In genomic region chr17:48936445-48937141, GRCm38 (mm10) we compare ENCODE assay signal across 10 mouse cellular contexts. TPM values are rescaled to one million over a fixed set of nuclear protein-coding genes. Genes with fewer than 3 reads are reported as not detected.
DNase-seq lines count a peak whose midpoint lies in the region; ATAC-seq and TF ChIP-seq lines count a peak whose summit lies in the region.
"Had no signal": no experiment of that assay in that cellular context is flagged by ENCODE, and none has a peak within 500 bp of the region (broad histone marks: within the 10 kb centered on the region; RNA-seq: fewer than 3 reads in every experiment).

No protein-coding gene starts in this region.

- H3K36me3 ChIP-seq in liver, postnatal 0 days (replicated peaks; ENCODE audit: insufficient read depth, low read length), result no peaks in the 10 kb centered on the region
- H3K36me3 ChIP-seq in intestine, embryonic 15.5 days, result no peaks in the 10 kb centered on the region
- H3K36me3 ChIP-seq: embryonic facial prominence, embryonic 15.5 days; liver, embryonic 15.5 days had no signal

- WGBS in liver, postnatal 0 days (ENCODE audit: insufficient replicate concordance), result 43% methylated on average over 5 of the region's 5 CpGs
- WGBS in intestine, embryonic 15.5 days, result 52% methylated on average over 5 of the region's 5 CpGs

- H3K27ac ChIP-seq in liver, postnatal 0 days (ENCODE audit: low read depth), result no peak overlapping the region
- no peak overlapping the region for H3K27ac ChIP-seq in intestine, embryonic 15.5 days
- H3K27ac ChIP-seq: embryonic facial prominence, embryonic 15.5 days; liver, embryonic 15.5 days had no signal

- intact Hi-C loops in heart, postnatal 36 days (cut with DNase I), result no loop called here

- H3K4me1 ChIP-seq in liver, postnatal 0 days (ENCODE audit: insufficient read depth), result no peaks in the 10 kb centered on the region
- peaks cover 4% of the 10 kb centered on the region; the same call in 1 of the 2 replicates for H3K4me1 ChIP-seq in intestine, embryonic 15.5 days (replicated peaks)
- H3K4me1 ChIP-seq: liver, embryonic 15.5 days had no signal

- H3K9ac ChIP-seq in liver, postnatal 0 days (replicated peaks), result no peak overlapping the region
- no peak overlapping the region for H3K9ac ChIP-seq in intestine, embryonic 15.5 days
- H3K9ac ChIP-seq: embryonic facial prominence, embryonic 15.5 days; liver, embryonic 15.5 days had no signal

- no peak for TF ChIP-seq EP300 in liver, postnatal 0 days (IDR thresholded peaks at IDR 0.05; ENCODE audit: low read depth)

- no peak overlapping the region for H3K4me3 ChIP-seq in liver, postnatal 0 days (ENCODE audit: low read depth, low read length)
- no peak overlapping the region for H3K4me3 ChIP-seq in intestine, embryonic 15.5 days (replicated peaks)
- H3K4me3 ChIP-seq: embryonic facial prominence, embryonic 15.5 days; liver, embryonic 15.5 days had no signal

- no peak overlapping the region for H3K4me2 ChIP-seq in liver, postnatal 0 days (ENCODE audit: low read depth, low read length)
- no peak overlapping the region for H3K4me2 ChIP-seq in intestine, embryonic 15.5 days (replicated peaks)
- H3K4me2 ChIP-seq: embryonic facial prominence, embryonic 15.5 days; liver, embryonic 15.5 days had no signal

- peak; percentile 32 for DNase-seq in heart, postnatal 4 days
- DNase-seq in heart, postnatal 36 days, result no peak
- DNase-seq in liver, postnatal 0 days, result no peak
- DNase-seq in liver, result no peak
- DNase-seq in R1 (ENCODE audit: low read depth, low spot score), result peak; percentile 74
- no peak for DNase-seq in c-Kit-positive CD71-positive TER-119-positive erythroid progenitor cells, embryonic 14.5 days (ENCODE audit: low spot score)
- DNase-seq in thymus, postnatal 0 days (ENCODE audit: low spot score), result no peak

- H3K27me3 ChIP-seq in liver, postnatal 0 days (ENCODE audit: insufficient read depth, low read length), result peaks cover 24% of the 10 kb centered on the region
- H3K27me3 ChIP-seq in intestine, embryonic 15.5 days (replicated peaks), result peaks cover 22% of the 10 kb centered on the region

- TF ChIP-seq CTCF in liver, postnatal 0 days (IDR thresholded peaks at IDR 0.05; ENCODE audit: low read depth), result peak; percentile 14; the same call in 1 of the 2 replicates

- no peaks in the 10 kb centered on the region for H3K9me3 ChIP-seq in liver, postnatal 0 days (ENCODE audit: low read length)
- H3K9me3 ChIP-seq in intestine, embryonic 15.5 days, result no peaks in the 10 kb centered on the region
- H3K9me3 ChIP-seq: embryonic facial prominence, embryonic 15.5 days; liver, embryonic 15.5 days had no signal

- ATAC-seq in liver, postnatal 0 days, result no peak
- ATAC-seq in intestine, embryonic 15.5 days, result peak; percentile 68

RNA-seq across cellular contexts. Expression of gene Lrfn2, which starts 4.4 kb away (rescaled TPM):
- total RNA-seq in heart, postnatal 4 days (2021), result under 1 TPM; 0.38 to 0.41 TPM
- under 1 TPM; 0.38 to 0.47 TPM for total RNA-seq in heart, postnatal 36 days (2021)
- not detected in 2 replicates for polyA plus RNA-seq in liver, postnatal 0 days (2015; fragmentation: Nextera tagmentation; extraction: Ambion mirVana)
- 0.61 and 0.99 TPM in 2 replicates for polyA plus RNA-seq in intestine, embryonic 15.5 days (2015; fragmentation: Nextera tagmentation; extraction: Ambion mirVana)
- polyA plus RNA-seq in thymus, postnatal 0 days (2015; fragmentation: Nextera tagmentation; extraction: Ambion mirVana), result 0.09 and 0.13 TPM in 2 replicates
- polyA plus RNA-seq: liver, embryonic 15.5 days had no signal

Comparison
In these comparisons a context has a peak if more than half of its experiments do, and no peak if none do; other contexts are left out.
1. DNase-seq: peak in heart, postnatal 4 days (single experiment) and R1 (single experiment); none in heart, postnatal 36 days (0 of 2), liver, postnatal 0 days (single experiment), liver (single experiment), c-Kit-positive CD71-positive TER-119-positive erythroid progenitor cells, embryonic 14.5 days (single experiment) and thymus, postnatal 0 days (single experiment).